Mouse (Mus musculus): ENCODE measurements around the gene Rdh5. TPM values are rescaled to one million over a fixed set of nuclear protein-coding genes. Genes with fewer than 3 reads are reported as not detected.

Gene Rdh5
- polyA plus RNA-seq, 1 experiment from 2014 or later = 9.0 TPM

DNA sequence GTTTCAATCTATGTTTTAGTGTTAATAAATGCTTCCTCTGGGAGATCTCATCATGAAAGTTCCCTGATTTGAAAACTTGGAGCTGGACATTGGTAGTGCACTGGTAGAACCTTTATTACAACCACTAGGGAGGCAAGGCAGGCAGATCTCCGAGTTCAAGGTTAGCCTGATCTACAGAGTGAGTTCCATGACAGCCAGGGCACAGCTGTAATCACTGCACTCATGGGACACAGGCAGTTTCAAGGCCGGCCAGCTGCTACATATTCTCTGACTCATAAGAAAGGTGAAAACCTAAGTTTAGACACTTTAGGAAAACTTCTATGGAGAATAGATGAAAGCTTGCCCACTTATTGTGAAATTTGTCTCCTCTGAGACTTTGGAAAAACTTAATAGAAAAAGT, 43.9 kb downstream of the Rdh5 start:
- Histone ChIP-seq H3K27me3 (replicated peaks) (no peaks in the 10 kb centered on the region), H3K27ac (no peak overlapping the region), H3K4me3 (no peak overlapping the region), H3K4me1 (no peaks in the 10 kb centered on the region), H3K36me3 (peaks cover 51% of the 10 kb centered on the region), H3K4me2 (no peak overlapping the region), H3K9me3 (replicated peaks) (no peaks in the 10 kb centered on the region), H3K9ac (no peak overlapping the region)
- ATAC-seq = no peak
- WGBS (ENCODE audit: insufficient replicate concordance) = 73% methylated on average over 2 of the region's 2 CpGs

DNA sequence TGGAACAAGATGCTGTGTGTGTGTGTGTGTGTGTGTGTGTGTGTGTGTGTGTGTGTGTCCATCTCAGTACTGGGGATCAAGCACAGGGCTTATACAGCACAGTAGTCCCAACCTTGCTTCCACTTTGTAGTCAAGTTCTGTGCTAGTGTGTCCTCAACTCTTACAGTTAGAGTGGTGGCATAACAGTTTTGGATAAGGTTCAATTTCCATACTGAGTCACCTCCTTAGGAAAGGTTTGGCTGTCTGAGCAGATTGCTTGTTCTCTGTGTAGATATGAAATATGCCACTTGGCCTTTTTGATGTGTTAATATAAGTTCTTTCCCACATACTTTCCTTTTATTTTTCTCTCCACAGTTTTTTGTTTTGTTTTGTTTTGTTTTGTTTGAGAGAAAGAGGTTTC, 44.4 kb downstream of the Rdh5 start:
- H3K36me3 ChIP-seq = peaks cover 56% of the 10 kb centered on the region
- no peaks in the 10 kb centered on the region for H3K9me3 ChIP-seq (replicated peaks)

DNA sequence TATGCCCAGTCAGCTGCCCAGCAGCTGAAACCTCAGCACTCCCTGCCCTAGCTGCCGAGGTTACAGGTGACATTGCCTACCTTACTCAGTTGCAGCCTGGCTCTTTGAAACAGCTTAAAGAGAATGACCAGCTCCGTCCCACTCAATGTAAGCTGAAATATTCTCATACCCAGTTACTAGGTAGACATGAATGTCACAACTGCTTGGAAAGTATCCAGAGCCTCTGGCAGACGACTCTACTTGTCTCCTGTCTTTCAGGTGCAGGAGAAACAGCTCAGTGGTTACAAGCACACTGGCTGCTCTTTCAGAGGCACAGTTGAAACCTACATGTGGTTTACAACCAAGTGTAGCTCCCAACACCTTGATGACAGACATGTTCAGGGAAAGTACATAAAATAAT, 52.3 kb downstream of the Rdh5 start:
- Histone ChIP-seq H3K9me3 (replicated peaks) (no peaks in the 10 kb centered on the region), H3K4me1 (no peaks in the 10 kb centered on the region), H3K27ac (no peak overlapping the region), H3K4me2 (no peak overlapping the region), H3K4me3 (no peak overlapping the region), H3K9ac (no peak overlapping the region), H3K36me3 (peaks cover 86% of the 10 kb centered on the region), H3K27me3 (replicated peaks) (no peaks in the 10 kb centered on the region)
- ATAC-seq = no peak
- 81% methylated on average over 3 of the region's 3 CpGs for WGBS (ENCODE audit: insufficient replicate concordance)

More for the DNA sequence above, 44.4 kb downstream of the Rdh5 start:
- H3K27me3 ChIP-seq (replicated peaks) = no peaks in the 10 kb centered on the region
- no peak overlapping the region for H3K9ac ChIP-seq
- no peak for ATAC-seq
- no peak overlapping the region for H3K4me3 ChIP-seq
- no peaks in the 10 kb centered on the region for H3K4me1 ChIP-seq
- H3K27ac ChIP-seq = no peak overlapping the region
- H3K4me2 ChIP-seq = no peak overlapping the region

DNA sequence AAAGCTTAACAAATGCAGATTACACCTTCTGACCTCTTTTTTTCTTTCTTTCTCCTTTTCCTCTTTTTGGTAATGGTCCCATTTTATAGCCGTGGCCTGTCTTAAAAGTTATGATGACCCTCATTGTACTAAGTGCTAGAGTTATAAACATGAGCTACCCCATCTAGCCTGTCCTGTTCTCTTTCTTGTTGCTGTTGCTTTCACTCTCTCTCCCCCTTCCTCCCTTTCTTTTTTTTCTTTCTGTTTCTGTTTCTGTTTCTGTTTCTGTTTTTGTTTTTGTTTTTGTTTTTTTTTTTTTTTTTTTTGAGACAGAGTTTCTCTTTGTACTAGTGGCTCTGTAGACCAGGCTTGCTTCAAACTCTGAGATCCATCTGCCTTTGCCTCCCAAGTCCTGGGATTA, 56.2 kb downstream of the Rdh5 start:
- no peak overlapping the region for H3K4me2 ChIP-seq
- no peak overlapping the region for H3K4me3 ChIP-seq
- ATAC-seq = no peak
- H3K36me3 ChIP-seq = peaks cover 71% of the 10 kb centered on the region
- H3K9me3 ChIP-seq (replicated peaks) = no peaks in the 10 kb centered on the region
- H3K27me3 ChIP-seq (replicated peaks) = no peaks in the 10 kb centered on the region
- 91% methylated on average over 1 of the region's 1 CpGs for WGBS (ENCODE audit: insufficient replicate concordance)
- H3K27ac ChIP-seq = no peak overlapping the region
- no peak overlapping the region for H3K9ac ChIP-seq
- H3K4me1 ChIP-seq = no peaks in the 10 kb centered on the region

DNA sequence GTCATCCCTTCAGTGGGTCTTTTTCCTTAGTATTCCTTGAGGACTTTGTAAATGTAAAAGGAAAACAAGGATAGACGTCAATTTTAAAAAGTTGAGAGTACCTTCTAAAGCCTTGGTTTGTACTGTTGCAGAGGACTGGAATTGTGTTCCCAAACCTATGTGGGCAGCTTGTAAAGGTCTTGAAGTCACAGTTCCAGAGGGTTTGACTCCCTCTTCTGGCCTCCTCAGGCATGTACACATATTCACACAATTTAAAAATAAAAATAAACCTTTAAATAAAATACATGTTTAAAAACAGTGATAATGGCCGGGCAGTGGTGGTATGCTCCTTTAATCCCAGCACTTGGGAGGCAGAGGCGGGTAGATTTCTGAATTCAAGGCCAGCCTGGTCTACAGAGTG, 56.6 kb downstream of the Rdh5 start:
- Histone ChIP-seq H3K4me1 (no peaks in the 10 kb centered on the region), H3K36me3 (peaks cover 69% of the 10 kb centered on the region), H3K9me3 (replicated peaks) (no peaks in the 10 kb centered on the region), H3K27ac (no peak overlapping the region), H3K27me3 (replicated peaks) (no peaks in the 10 kb centered on the region), H3K4me2 (no peak overlapping the region), H3K9ac (no peak overlapping the region), H3K4me3 (no peak overlapping the region)
- 77% methylated on average over 3 of the region's 3 CpGs for WGBS (ENCODE audit: insufficient replicate concordance)
- no peak for ATAC-seq

Other genes starting within 250 kb of the Rdh5 start
- gene Suox, start 248.8 kb downstream of the Rdh5 start, polyA plus RNA-seq (2016; fragmentation: Nextera tagmentation; extraction: Ambion mirVana) = 10.4 and 10.5 TPM in 2 replicates
- 34.2 and 34.7 TPM in 2 replicates for gene Rab5b, start 226.6 kb downstream of the Rdh5 start, polyA plus RNA-seq (2016; fragmentation: Nextera tagmentation; extraction: Ambion mirVana)
- 0.36 and 0.43 TPM in 2 replicates for gene Pmel, start 218.7 kb downstream of the Rdh5 start, polyA plus RNA-seq (2016; fragmentation: Nextera tagmentation; extraction: Ambion mirVana)
- gene Cdk2, start 217.9 kb downstream of the Rdh5 start, polyA plus RNA-seq (2016; fragmentation: Nextera tagmentation; extraction: Ambion mirVana) = 82.8 and 84.9 TPM in 2 replicates
- gene Dgka, start 178.0 kb downstream of the Rdh5 start, polyA plus RNA-seq (2016; fragmentation: Nextera tagmentation; extraction: Ambion mirVana) = 2.8 TPM in 2 replicates
- 25.8 and 26.8 TPM in 2 replicates for gene Pym1, start 175.0 kb downstream of the Rdh5 start, polyA plus RNA-seq (2016; fragmentation: Nextera tagmentation; extraction: Ambion mirVana)
- 5.5 and 6.8 TPM in 2 replicates for gene Mmp19, start 132.0 kb downstream of the Rdh5 start, polyA plus RNA-seq (2016; fragmentation: Nextera tagmentation; extraction: Ambion mirVana)
- gene Dnajc14, start 118.8 kb downstream of the Rdh5 start, polyA plus RNA-seq (2016; fragmentation: Nextera tagmentation; extraction: Ambion mirVana) = 27.9 and 29.1 TPM in 2 replicates
- gene Tmem198b, start 118.5 kb downstream of the Rdh5 start, polyA plus RNA-seq (2016; fragmentation: Nextera tagmentation; extraction: Ambion mirVana) = 3.7 and 3.9 TPM in 2 replicates
- 154 and 161 TPM in 2 replicates for gene Sarnp, start 105.6 kb downstream of the Rdh5 start, polyA plus RNA-seq (2016; fragmentation: Nextera tagmentation; extraction: Ambion mirVana)
- gene Ormdl2, start 101.2 kb downstream of the Rdh5 start, polyA plus RNA-seq (2016; fragmentation: Nextera tagmentation; extraction: Ambion mirVana) = 82.5 and 85.8 TPM in 2 replicates
- 1.8 and 1.9 TPM in 2 replicates for gene Gdf11, start 31.2 kb downstream of the Rdh5 start, polyA plus RNA-seq (2016; fragmentation: Nextera tagmentation; extraction: Ambion mirVana)
- gene Cd63, start 21.9 kb downstream of the Rdh5 start, polyA plus RNA-seq (2016; fragmentation: Nextera tagmentation; extraction: Ambion mirVana) = 127 and 129 TPM in 2 replicates
- gene Bloc1s1, start 1.1 kb upstream of the Rdh5 start, polyA plus RNA-seq (2016; fragmentation: Nextera tagmentation; extraction: Ambion mirVana) = 82.5 and 83.0 TPM in 2 replicates
- gene Itga7, start 10.9 kb upstream of the Rdh5 start, polyA plus RNA-seq (2016; fragmentation: Nextera tagmentation; extraction: Ambion mirVana) = 0.12 and 0.17 TPM in 2 replicates
- not detected in 2 replicates for gene Mettl7b, start 38.1 kb upstream of the Rdh5 start, polyA plus RNA-seq (2016; fragmentation: Nextera tagmentation; extraction: Ambion mirVana)
- not detected in 2 replicates for gene Olfr9, start 66.5 kb upstream of the Rdh5 start, polyA plus RNA-seq (2016; fragmentation: Nextera tagmentation; extraction: Ambion mirVana)
- gene Olfr763, start 87.9 kb upstream of the Rdh5 start, polyA plus RNA-seq (2016; fragmentation: Nextera tagmentation; extraction: Ambion mirVana) = not detected in 2 replicates
- not detected in 2 replicates for gene Olfr764-ps1, start 117.0 kb upstream of the Rdh5 start, polyA plus RNA-seq (2016; fragmentation: Nextera tagmentation; extraction: Ambion mirVana)
- not detected in 2 replicates for gene Olfr765, start 127.1 kb upstream of the Rdh5 start, polyA plus RNA-seq (2016; fragmentation: Nextera tagmentation; extraction: Ambion mirVana)
- not detected in 2 replicates for gene Olfr766-ps1, start 146.1 kb upstream of the Rdh5 start, polyA plus RNA-seq (2016; fragmentation: Nextera tagmentation; extraction: Ambion mirVana)
- not detected in 2 replicates for gene Olfr767, start 160.0 kb upstream of the Rdh5 start, polyA plus RNA-seq (2016; fragmentation: Nextera tagmentation; extraction: Ambion mirVana)
- not detected in 2 replicates for gene Olfr768, start 176.5 kb upstream of the Rdh5 start, polyA plus RNA-seq (2016; fragmentation: Nextera tagmentation; extraction: Ambion mirVana)
- gene Olfr769, start 195.0 kb upstream of the Rdh5 start, polyA plus RNA-seq (2016; fragmentation: Nextera tagmentation; extraction: Ambion mirVana) = not detected in 2 replicates
- not detected in 2 replicates for gene Olfr770, start 216.1 kb upstream of the Rdh5 start, polyA plus RNA-seq (2016; fragmentation: Nextera tagmentation; extraction: Ambion mirVana)
- not detected in 2 replicates for gene Olfr771, start 241.9 kb upstream of the Rdh5 start, polyA plus RNA-seq (2016; fragmentation: Nextera tagmentation; extraction: Ambion mirVana)

Measured in liver, embryonic 12.5 days (tissue).